Mouse (Mus musculus) bone marrow, adult 2 months (tissue): ENCODE results near the gene Prr19. TPM values are rescaled to one million over a fixed set of nuclear protein-coding genes. Genes with fewer than 3 reads are reported as not detected.
"Not testable (repeated sequence)": the region's sequence is repeated elsewhere in the genome, so short reads cannot be mapped to it uniquely, and the experiment has no call there.

Experiments
- H3K27ac ChIP-seq: fragments of 200-500 bp; 2 replicates; pipeline ENCODE4 v1.5.1; 2012; ENCODE audit warnings: low read depth, mild to moderate bottlenecking, control low read depth, inconsistent platforms, low read length; ENCODE audit not compliant: control insufficient read depth, poor library complexity, insufficient read depth
- H3K4me1 ChIP-seq: fragments of 200-500 bp; 2 replicates; pipeline ENCODE4 v1.6.1; 2011; ENCODE audit warnings: low read length; ENCODE audit not compliant: control insufficient read depth, insufficient read depth
- H3K4me3 ChIP-seq: fragments of 200-500 bp; replicated peaks from 2 replicates; pipeline ENCODE3; 2011; ENCODE audit warnings: mild to moderate bottlenecking, low read depth, low read length, control low read depth; ENCODE audit not compliant: control insufficient read depth
- CTCF ChIP-seq: fragments of 200-500 bp; IDR thresholded peaks from 2 replicates; pipeline ENCODE4 v1.5.1; 2011; ENCODE audit warnings: low read length, control low read depth; ENCODE audit not compliant: control insufficient read depth, insufficient read depth
- POLR2A ChIP-seq: fragments of 200-500 bp; IDR thresholded peaks from 2 replicates; pipeline ENCODE4 v1.6.1; 2011; ENCODE audit warnings: low read depth, mild to moderate bottlenecking, control low read depth, low read length, borderline replicate concordance; ENCODE audit not compliant: control insufficient read depth
- WGBS: fragments of 180-500 bp; shearing (Covaris S2); methylation state at CpG from one replicate; pipeline ENCODE4 v1.1.7; 2018; 5-methylcytosine and 5-hydroxymethylcytosine counted together
- polyA plus RNA-seq: library from polyadenylated mRNA; stranded (reverse); fragments of >200 nt; gene quantifications from 2 replicates; pipeline ENCODE4 v1.2.4, GENCODE M21; 2011; ENCODE audit warnings: low replicate concordance; ENCODE audit not compliant: missing spikeins, insufficient read depth, insufficient read length

Prr19 gene
- not detected in 2 replicates for polyA plus RNA-seq

GRCm38 (mm10) chr7:25301063-25301462 is at the start of gene Prr19:
Gene Prr19 (plus strand): TSS chr7:25301411.
- H3K27ac ChIP-seq = no peak within 1 kb of the TSS
- peaks cover under 1% of the 10 kb centered on the region; the same call in 1 of the 2 replicates for H3K4me1 ChIP-seq
- WGBS = 71% methylated on average over 19 of the region's 19 CpGs
- no peak within 1 kb of the TSS for H3K4me3 ChIP-seq
- TF ChIP-seq POLR2A = no peak
- TF ChIP-seq CTCF = no peak

- H3K4me3 ChIP-seq = no peak overlapping the region
- H3K27ac ChIP-seq = no peak overlapping the region
- TF ChIP-seq CTCF (no peak), POLR2A (no peak)
- WGBS = 37% methylated on average over 8 of the region's 8 CpGs
- no peaks in the 10 kb centered on the region for H3K4me1 ChIP-seq
Measured at GRCm38 (mm10) chr7:25251822-25252221, 49.4 kb upstream of the Prr19 start.

- Histone ChIP-seq H3K4me1 (peaks cover under 1% of the 10 kb centered on the region; the same call in 1 of the 2 replicates), H3K4me3 (no peak overlapping the region), H3K27ac (no peak overlapping the region)
- TF ChIP-seq CTCF (no peak), POLR2A (no peak)
- WGBS = 62% methylated on average over 1 of the region's 1 CpGs
Measured at GRCm38 (mm10) chr7:25261896-25262295, 39.3 kb upstream of the Prr19 start.

- peaks cover 1% of the 10 kb centered on the region; the same call in 1 of the 2 replicates for H3K4me1 ChIP-seq
- H3K27ac ChIP-seq = no peak overlapping the region
- 75% methylated on average over 17 of the region's 17 CpGs for WGBS
- no peak overlapping the region for H3K4me3 ChIP-seq
- TF ChIP-seq CTCF (no peak), POLR2A (no peak)
Measured at GRCm38 (mm10) chr7:25263968-25264870, 37.0 kb upstream of the Prr19 start.

- WGBS = 52% methylated on average over 5 of the region's 5 CpGs
- H3K27ac ChIP-seq, H3K4me1 ChIP-seq, H3K4me3 ChIP-seq: not testable (repeated sequence)
Measured at GRCm38 (mm10) chr7:25265743-25266142, 35.5 kb upstream of the Prr19 start.

GRCm38 (mm10) chr7:25266180-25266962 is 34.8 kb upstream of the Prr19 start:
- no peak overlapping the region for H3K27ac ChIP-seq

GRCm38 (mm10) chr7:25267301-25267750 is 33.9 kb upstream of the Prr19 start, which contains the start of gene Cic:
Gene Cic (plus strand): TSS chr7:25267704.
- Histone ChIP-seq H3K27ac (peak within 1 kb of the TSS; percentile 94), H3K4me3 (peak within 1 kb of the TSS; percentile 82), H3K4me1 (peaks cover 10% of the 10 kb centered on the region)
- TF ChIP-seq CTCF = no peak
- peak; percentile 57; the same call in 1 of the 2 replicates for TF ChIP-seq POLR2A
- WGBS = under 1% methylated on average over 29 of the region's 29 CpGs

More at GRCm38 (mm10) chr7:25266180-25266962, 34.8 kb upstream of the Prr19 start:
- 80% methylated on average over 8 of the region's 8 CpGs for WGBS
- Histone ChIP-seq H3K4me3 (no peak overlapping the region), H3K4me1 (peaks cover 10% of the 10 kb centered on the region)
- TF ChIP-seq CTCF (no peak), POLR2A (no peak)
